Mouse (Mus musculus) lung, postnatal 0 days (tissue): ENCODE results near the gene Nudt4. TPM values are rescaled to one million over a fixed set of nuclear protein-coding genes. Genes with fewer than 3 reads are reported as not detected.
"Not testable (repeated sequence)": the region's sequence is repeated elsewhere in the genome, so short reads cannot be mapped to it uniquely, and the experiment has no call there.

Experiments used
- ATAC-seq: fragments of 200-750 bp; cut with Nextera tagmentation; 2 replicates; pipeline ENCODE4 v1.8.0; 2017; ENCODE audit warnings: moderate library complexity
- DNase-seq: peaks from one replicate; pipeline ENCODE4 v3.0.0-alpha.2; 2016; ENCODE audit warnings: low spot score
- H3K27ac ChIP-seq: fragments of 300-500 bp; sonication (generic); 2 replicates; pipeline ENCODE4 v1.5.1; 2014; ENCODE audit warnings: antibody characterized with exemption, mild to moderate bottlenecking, low read length, mixed read lengths
- H3K27me3 ChIP-seq: fragments of 300-500 bp; sonication (generic); replicated peaks from 2 replicates; pipeline ENCODE4 v1.6.1; 2014; ENCODE audit warnings: low read length, mixed read lengths; ENCODE audit not compliant: insufficient read depth
- H3K36me3 ChIP-seq: fragments of 300-500 bp; sonication (generic); 2 replicates; pipeline ENCODE4 v1.6.1; 2014; ENCODE audit warnings: low read length, mixed read lengths; ENCODE audit not compliant: insufficient read depth
- H3K4me1 ChIP-seq: fragments of 300-500 bp; sonication (generic); 2 replicates; pipeline ENCODE4 v1.6.1; 2014; ENCODE audit warnings: antibody characterized with exemption, low read depth, low read length, mixed read lengths; ENCODE audit not compliant: insufficient read depth
- H3K4me2 ChIP-seq: fragments of 300-500 bp; sonication (generic); replicated peaks from 2 replicates; pipeline ENCODE4 v1.6.1; 2014; ENCODE audit warnings: low read depth, mild to moderate bottlenecking, low read length, moderate library complexity, mixed read lengths
- H3K4me3 ChIP-seq: fragments of 300-500 bp; sonication (generic); 2 replicates; pipeline ENCODE4 v1.5.1; 2014; ENCODE audit warnings: low read depth, low read length
- H3K9ac ChIP-seq: fragments of 300-500 bp; sonication (generic); replicated peaks from 2 replicates; pipeline ENCODE4 v1.6.1; 2014; ENCODE audit warnings: low read depth, mild to moderate bottlenecking
- H3K9me3 ChIP-seq: fragments of 300-500 bp; sonication (generic); 2 replicates; pipeline ENCODE4 v1.6.1; 2016; ENCODE audit warnings: low read length, mixed read lengths
- CTCF ChIP-seq: IDR thresholded peaks from 2 replicates; pipeline ENCODE4 v1.5.1; 2016; ENCODE audit warnings: antibody characterized with exemption, mild to moderate bottlenecking
- EP300 ChIP-seq: IDR thresholded peaks from 2 replicates; pipeline ENCODE4 v1.6.1; 2016; ENCODE audit warnings: antibody characterized with exemption, mild to moderate bottlenecking, control low read depth
- WGBS: fragments of 180-500 bp; shearing (Covaris S2); extraction: QIAGEN DNeasy Blood & Tissue Kit; methylation state at CpG from one replicate; pipeline ENCODE4 v1.1.7; 2014; 5-methylcytosine and 5-hydroxymethylcytosine counted together
- polyA plus RNA-seq: library from polyadenylated mRNA; unstranded; fragments of >200 nt; fragmentation: Nextera tagmentation; extraction: Ambion mirVana; gene quantifications from 2 replicates; pipeline ENCODE4 v1.2.1, GENCODE M21; 2015

The Nudt4 gene
- polyA plus RNA-seq, 1 experiment from 2014 or later: 50.3 TPM

- Histone ChIP-seq H3K4me3 (no peak overlapping the region), H3K4me1 (no peaks in the 10 kb centered on the region), H3K27ac (no peak overlapping the region), H3K27me3 (no peaks in the 10 kb centered on the region), H3K4me2 (no peak overlapping the region), H3K9ac (no peak overlapping the region), H3K9me3 (no peaks in the 10 kb centered on the region), H3K36me3 (peaks cover 3% of the 10 kb centered on the region; the same call in 1 of the 2 replicates)
- 51% methylated on average over 3 of the region's 3 CpGs for WGBS
- ATAC-seq (no peak), DNase-seq (no peak)
- no peak for TF ChIP-seq EP300
- no peak for TF ChIP-seq CTCF
These were observed 11.6 kb downstream of the Nudt4 start for GRCm38 (mm10) chr10:95552326-95552725.

DNA sequence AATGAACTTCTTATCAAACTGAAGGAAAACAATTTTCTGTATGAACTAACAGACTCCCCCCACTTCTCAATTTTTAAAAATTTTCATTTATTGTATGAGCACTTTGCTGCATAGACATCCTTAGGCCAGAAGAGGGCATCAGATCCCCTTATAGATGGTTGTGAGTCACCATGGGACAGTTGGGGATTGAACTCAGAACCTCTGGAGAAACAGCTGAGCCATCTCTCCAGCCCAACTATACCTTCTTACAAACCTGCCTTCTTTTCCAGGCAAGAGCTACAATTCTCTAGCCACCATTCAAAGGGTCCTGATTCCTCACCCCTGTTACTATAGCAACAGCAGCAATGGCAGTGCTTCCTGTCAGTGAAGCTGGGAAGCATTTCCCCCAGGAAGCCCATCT is 12.2 kb downstream of the Nudt4 start:
- Histone ChIP-seq H3K9me3 (no peaks in the 10 kb centered on the region), H3K9ac (no peak overlapping the region), H3K4me2 (no peak overlapping the region), H3K4me1 (no peaks in the 10 kb centered on the region), H3K4me3 (no peak overlapping the region), H3K27me3 (no peaks in the 10 kb centered on the region), H3K27ac (no peak overlapping the region), H3K36me3 (peaks cover 3% of the 10 kb centered on the region; the same call in 1 of the 2 replicates)
- ATAC-seq: no peak
- TF ChIP-seq EP300: no peak
- peak; percentile 63 for TF ChIP-seq CTCF
- DNase-seq: peak; percentile 35

- no peak overlapping the region for H3K4me3 ChIP-seq
- TF ChIP-seq EP300: no peak
- TF ChIP-seq CTCF: peak; percentile 61
- H3K9me3 ChIP-seq: no peaks in the 10 kb centered on the region
- DNase-seq (peak; percentile 63), ATAC-seq (no peak)
- H3K4me2 ChIP-seq: no peak overlapping the region
- no peak overlapping the region for H3K9ac ChIP-seq
- no peaks in the 10 kb centered on the region for H3K4me1 ChIP-seq
- 30% methylated on average over 1 of the region's 1 CpGs for WGBS
- peaks cover 15% of the 10 kb centered on the region for H3K36me3 ChIP-seq
- no peak overlapping the region for H3K27ac ChIP-seq
- no peaks in the 10 kb centered on the region for H3K27me3 ChIP-seq
These were observed 13.4 kb downstream of the Nudt4 start for GRCm38 (mm10) chr10:95550506-95550905.

DNA sequence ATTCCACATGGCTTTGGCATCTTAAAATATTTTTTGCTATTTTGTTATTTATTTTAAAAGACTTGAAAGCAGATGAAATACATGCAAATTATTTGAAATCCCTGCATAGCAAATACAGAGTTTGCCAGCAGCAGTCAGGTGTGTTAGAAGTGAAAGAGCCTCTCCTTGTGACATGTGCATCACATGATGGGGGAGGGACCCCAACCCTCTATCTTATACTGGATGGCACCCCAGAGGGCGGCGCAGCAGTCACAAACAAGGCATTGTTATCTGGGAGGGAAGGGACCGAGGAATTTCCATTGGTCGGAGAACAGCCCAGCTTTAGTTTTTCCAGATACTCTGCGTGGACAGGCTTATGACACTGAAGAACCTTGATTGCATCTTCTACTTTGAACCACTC is 14.9 kb downstream of the Nudt4 start:
- H3K27me3 ChIP-seq, H3K9me3 ChIP-seq, ATAC-seq, H3K4me3 ChIP-seq, H3K27ac ChIP-seq, H3K4me1 ChIP-seq, H3K4me2 ChIP-seq, DNase-seq, H3K9ac ChIP-seq: not testable (repeated sequence)
- 76% methylated on average over 5 of the region's 5 CpGs for WGBS
- H3K36me3 ChIP-seq: peaks cover 25% of the 10 kb centered on the region

GRCm38 (mm10) chr10:95548154-95548826 is 15.7 kb downstream of the Nudt4 start:
- WGBS: 61% methylated on average over 11 of the region's 11 CpGs

GRCm38 (mm10) chr10:95546178-95546577 is 17.8 kb downstream of the Nudt4 start:
- no peak for DNase-seq
- no peaks in the 10 kb centered on the region for H3K9me3 ChIP-seq
- no peak overlapping the region for H3K27ac ChIP-seq
- H3K27me3 ChIP-seq: no peaks in the 10 kb centered on the region
- H3K36me3 ChIP-seq: peaks cover 25% of the 10 kb centered on the region
- no peak overlapping the region for H3K4me2 ChIP-seq
- ATAC-seq: no peak
- H3K4me3 ChIP-seq: no peak overlapping the region
- H3K4me1 ChIP-seq: no peaks in the 10 kb centered on the region
- no peak overlapping the region for H3K9ac ChIP-seq
- no peak for TF ChIP-seq EP300
- TF ChIP-seq CTCF: no peak
- WGBS: 91% methylated on average over 2 of the region's 2 CpGs

More at GRCm38 (mm10) chr10:95548154-95548826, 15.7 kb downstream of the Nudt4 start:
- no peak for ATAC-seq
- DNase-seq: no peak
- no peak overlapping the region for H3K9ac ChIP-seq
- TF ChIP-seq EP300 (no peak), CTCF (no peak)
- H3K27me3 ChIP-seq: no peaks in the 10 kb centered on the region
- no peak overlapping the region for H3K27ac ChIP-seq
- no peak overlapping the region for H3K4me2 ChIP-seq
- H3K36me3 ChIP-seq: peaks cover 25% of the 10 kb centered on the region
- no peaks in the 10 kb centered on the region for H3K9me3 ChIP-seq
- H3K4me1 ChIP-seq: no peaks in the 10 kb centered on the region
- H3K4me3 ChIP-seq: no peak overlapping the region

- DNase-seq (no peak), ATAC-seq (no peak)
- WGBS: 68% methylated on average over 4 of the region's 4 CpGs
- H3K4me1 ChIP-seq: no peaks in the 10 kb centered on the region
- peaks cover 22% of the 10 kb centered on the region for H3K36me3 ChIP-seq
- H3K4me3 ChIP-seq: no peak overlapping the region
- H3K4me2 ChIP-seq: no peak overlapping the region
- H3K9ac ChIP-seq: no peak overlapping the region
- no peaks in the 10 kb centered on the region for H3K27me3 ChIP-seq
- no peak overlapping the region for H3K27ac ChIP-seq
- TF ChIP-seq CTCF: no peak
- no peak for TF ChIP-seq EP300
- H3K9me3 ChIP-seq: no peaks in the 10 kb centered on the region
These were observed 18.9 kb downstream of the Nudt4 start for GRCm38 (mm10) chr10:95545051-95545450.
